Mouse (Mus musculus) liver, embryonic 14.5 days (tissue): Measurements from ENCODE around the gene Nphp3.

Experiments
- CTCF ChIP-seq: IDR thresholded peaks from 2 replicates; pipeline ENCODE4 v1.5.1; 2016; ENCODE audit warnings: antibody characterized with exemption, low read depth, control low read depth
- EP300 ChIP-seq: IDR thresholded peaks from 2 replicates; pipeline ENCODE4 v1.6.1; 2016; ENCODE audit warnings: antibody characterized with exemption, low read depth

DNA sequence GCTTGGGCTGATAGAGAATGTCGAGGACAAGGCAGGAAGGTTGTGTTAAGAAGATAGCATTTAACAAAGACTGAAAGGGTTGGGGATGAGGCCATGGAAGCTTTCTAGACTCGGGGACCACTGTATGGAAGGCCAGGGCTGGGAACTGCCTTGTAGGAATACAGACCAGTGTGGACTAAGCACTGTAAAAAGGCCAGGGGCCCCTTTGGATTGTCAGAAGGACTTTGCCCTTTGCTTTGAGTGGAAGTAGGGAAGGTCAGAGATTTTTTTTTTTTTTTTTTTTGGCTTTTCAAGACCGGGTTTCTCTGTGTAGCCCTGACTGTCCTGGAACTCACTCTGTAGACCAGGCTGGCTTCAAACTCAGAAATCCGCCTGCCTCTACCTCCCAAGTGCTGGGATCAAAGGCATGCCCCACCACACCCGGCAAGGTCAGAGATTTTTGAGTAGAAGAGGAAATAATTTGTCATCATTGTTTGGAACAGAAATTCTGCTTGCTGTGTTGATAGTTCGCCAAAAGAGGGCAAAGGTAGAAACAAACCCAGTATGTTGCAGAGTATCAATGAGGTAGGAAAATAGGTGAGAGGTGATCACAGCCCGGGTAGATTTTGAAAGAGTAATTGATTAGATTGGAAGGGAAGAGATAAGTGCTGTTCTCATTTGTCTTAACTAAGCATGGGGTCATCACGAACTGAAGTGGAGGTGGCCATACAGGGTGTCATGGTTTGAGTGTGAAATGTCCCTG lies 68.7 kb downstream of the Nphp3 start:
- no peak for TF ChIP-seq CTCF
- TF ChIP-seq EP300: no peak
